Mouse (Mus musculus): Measurements from ENCODE around the gene Tmem222.

GRCm38 (mm10) chr4:133278067-133278466, 475 bp upstream of the Tmem222 start:
- no peak for TF ChIP-seq MAFK (IDR thresholded peaks at IDR 0.05; ENCODE audit: borderline replicate concordance, low read depth, low read length)
- TF ChIP-seq E2F4 (IDR thresholded peaks at IDR 0.05; ENCODE audit: borderline replicate concordance, low read depth, low read length): no peak
- no peak for TF ChIP-seq CTCF (IDR thresholded peaks at IDR 0.05 in 2 of 3, conservative IDR thresholded peaks at IDR 0.05 in 1 of 3; ENCODE audit: control insufficient read depth in 1 of 3, insufficient read depth in 1 of 3, low read depth in 2 of 3, low read length in 3 of 3, poor library complexity in 1 of 3, severe bottlenecking in 1 of 3)
- no peak for TF ChIP-seq USF1 (IDR thresholded peaks at IDR 0.05; ENCODE audit: low read depth, low read length)
- no peak; the same call in 1 of the 2 replicates for TF ChIP-seq POLR2AphosphoS2 (IDR thresholded peaks at IDR 0.05; ENCODE audit: low read length)
- no peak for TF ChIP-seq TAL1 (IDR thresholded peaks at IDR 0.05; ENCODE audit: low read length)
- no peak for TF ChIP-seq POLR2A (IDR thresholded peaks at IDR 0.05; ENCODE audit: control insufficient read depth in 1 of 2, insufficient read depth in 1 of 2, low read depth in 1 of 2, low read length in 2 of 2, poor library complexity in 1 of 2)
- no peak for TF ChIP-seq EP300 (IDR thresholded peaks at IDR 0.05; ENCODE audit: low read depth in 1 of 2, low read length in 2 of 2)
- TF ChIP-seq ZC3H11A (IDR thresholded peaks at IDR 0.05; ENCODE audit: low read depth, low read length): no peak
- TF ChIP-seq ZKSCAN1 (IDR thresholded peaks at IDR 0.05; ENCODE audit: low read depth, low read length): no peak
- TF ChIP-seq TCF12 (IDR thresholded peaks at IDR 0.05; ENCODE audit: low read depth, low read length): no peak
- TF ChIP-seq USF2 (IDR thresholded peaks at IDR 0.05; ENCODE audit: borderline replicate concordance in 1 of 2, insufficient read depth in 1 of 2, low read depth in 1 of 2, low read length in 2 of 2): no peak
- TF ChIP-seq NELFE (IDR thresholded peaks at IDR 0.05; ENCODE audit: low read depth, low read length): no peak
- TF ChIP-seq ZNF384 (IDR thresholded peaks at IDR 0.05; ENCODE audit: low read depth, low read length): no peak
